Mouse (Mus musculus) liver, adult 2 months (tissue): Measurements from ENCODE around the gene Ppard. TPM values are rescaled to one million over a fixed set of nuclear protein-coding genes. Genes with fewer than 3 reads are reported as not detected.

Experiments
- DNase-seq: peaks from one replicate; pipeline ENCODE4 v3.0.0-alpha.2; 2011; ENCODE audit warnings: low read depth, low spot score; ENCODE audit errors: extremely low read depth
- H3K27ac ChIP-seq: fragments of 200-500 bp; replicated peaks from 2 replicates; pipeline ENCODE4 v1.5.1; 2012; ENCODE audit warnings: low read depth, mild to moderate bottlenecking, control low read depth, inconsistent platforms, low read length; ENCODE audit not compliant: insufficient read depth
- H3K27me3 ChIP-seq: fragments of 200-500 bp; 2 replicates; pipeline ENCODE4 v1.6.1; 2012; ENCODE audit warnings: mild to moderate bottlenecking, moderate library complexity, low read length, inconsistent platforms; ENCODE audit not compliant: control insufficient read depth, insufficient read depth
- H3K36me3 ChIP-seq: fragments of 200-500 bp; 2 replicates; pipeline ENCODE4 v1.6.1; 2012; ENCODE audit warnings: low read length, inconsistent platforms; ENCODE audit not compliant: control insufficient read depth, insufficient read depth
- H3K4me1 ChIP-seq: fragments of 200-500 bp; 2 replicates; pipeline ENCODE4 v1.6.1; 2011; ENCODE audit warnings: low read length; ENCODE audit not compliant: control insufficient read depth, insufficient read depth
- H3K4me3 ChIP-seq: fragments of 200-500 bp; 2 replicates; pipeline ENCODE4 v1.5.1; 2011; ENCODE audit warnings: low read depth, mild to moderate bottlenecking, control low read depth, low read length, moderate library complexity; ENCODE audit not compliant: insufficient read depth
- H3K79me2 ChIP-seq: fragments of 200-500 bp; 2 replicates; pipeline ENCODE4 v1.6.1; 2012; ENCODE audit warnings: inconsistent platforms, mild to moderate bottlenecking, low read length, moderate library complexity; ENCODE audit not compliant: control insufficient read depth, insufficient read depth
- H3K9ac ChIP-seq: fragments of 200-500 bp; 2 replicates; pipeline ENCODE4 v1.6.1; 2012; ENCODE audit warnings: low read depth, mild to moderate bottlenecking, control low read depth, inconsistent platforms, low read length
- CTCF ChIP-seq: fragments of 200-500 bp; IDR thresholded peaks from 2 replicates; pipeline ENCODE4 v1.5.1; 2011; ENCODE audit warnings: low read depth, low read length, control low read depth
- POLR2A ChIP-seq: fragments of 200-500 bp; IDR thresholded peaks from 2 replicates; pipeline ENCODE4 v1.6.1; 2011; ENCODE audit warnings: low read length, control low read depth; ENCODE audit not compliant: insufficient read depth; ENCODE audit errors: extremely low read depth
- WGBS: fragments of 180-500 bp; shearing (Covaris S2); methylation state at CpG from one replicate; pipeline ENCODE4 v1.1.7; 2018; 5-methylcytosine and 5-hydroxymethylcytosine counted together
- polyA plus RNA-seq: library from polyadenylated mRNA; depleted of rRNA; stranded (reverse); fragments of >200 nt; gene quantifications from 2 replicates; pipeline ENCODE4 v1.2.3, GENCODE M21; 2012
- total RNA-seq: library from RNA; depleted of rRNA; stranded (reverse); fragments of >200 nt; gene quantifications from 2 replicates; pipeline ENCODE4 v1.2.3, GENCODE M21; 2014

The Ppard gene
- total and polyA plus RNA-seq, 2 experiments, result 3.0 to 9.7 TPM

GRCm38 (mm10) chr17:28271537-28272266 is 39.2 kb downstream of the Ppard start:
- Histone ChIP-seq H3K27ac (no peak overlapping the region), H3K4me1 (0 out of 2 replicates have a peak, but pooled peaks cover 2% of the 10 kb centered on the region), H3K79me2 (peaks cover 34% of the 10 kb centered on the region), H3K4me3 (no peak overlapping the region), H3K9ac (no peak overlapping the region), H3K36me3 (no peaks in the 10 kb centered on the region), H3K27me3 (no peaks in the 10 kb centered on the region)
- WGBS, result 67% methylated on average over 12 of the region's 12 CpGs
- DNase-seq, result peak; percentile 81
- TF ChIP-seq CTCF, result no peak
- TF ChIP-seq POLR2A, result no peak

- TF ChIP-seq POLR2A, result no peak
- TF ChIP-seq CTCF, result no peak
- Histone ChIP-seq H3K79me2 (peaks cover 33% of the 10 kb centered on the region), H3K36me3 (no peaks in the 10 kb centered on the region), H3K27me3 (no peaks in the 10 kb centered on the region), H3K4me3 (no peak overlapping the region), H3K27ac (no peak overlapping the region), H3K4me1 (peaks cover 4% of the 10 kb centered on the region), H3K9ac (no peak overlapping the region)
- DNase-seq, result no peak
- WGBS, result 60% methylated on average over 9 of the region's 9 CpGs
Observed at GRCm38 (mm10) chr17:28272281-28272680, 39.8 kb downstream of the Ppard start.

GRCm38 (mm10) chr17:28272837-28273236 is 40.3 kb downstream of the Ppard start:
- DNase-seq, result no peak
- Histone ChIP-seq H3K4me3 (no peak overlapping the region), H3K27me3 (no peaks in the 10 kb centered on the region), H3K9ac (no peak overlapping the region), H3K4me1 (peaks cover 9% of the 10 kb centered on the region), H3K79me2 (peaks cover 28% of the 10 kb centered on the region), H3K36me3 (no peaks in the 10 kb centered on the region), H3K27ac (no peak overlapping the region)
- no peak for TF ChIP-seq POLR2A
- no peak for TF ChIP-seq CTCF
- WGBS, result 77% methylated on average over 6 of the region's 6 CpGs

GRCm38 (mm10) chr17:28274739-28275138 is 42.2 kb downstream of the Ppard start:
- peak; percentile 44 for DNase-seq
- no peak overlapping the region for H3K4me3 ChIP-seq
- no peak overlapping the region for H3K27ac ChIP-seq
- no peaks in the 10 kb centered on the region for H3K27me3 ChIP-seq
- H3K36me3 ChIP-seq, result no peaks in the 10 kb centered on the region
- H3K9ac ChIP-seq, result no peak overlapping the region
- WGBS, result 72% methylated on average over 3 of the region's 3 CpGs
- peaks cover 21% of the 10 kb centered on the region for H3K4me1 ChIP-seq
- TF ChIP-seq POLR2A (no peak), CTCF (peak; percentile 85)
- peaks cover 23% of the 10 kb centered on the region for H3K79me2 ChIP-seq

GRCm38 (mm10) chr17:28277226-28277625 is 44.7 kb downstream of the Ppard start:
- no peak for DNase-seq
- H3K27ac ChIP-seq, result no peak overlapping the region
- H3K27me3 ChIP-seq, result no peaks in the 10 kb centered on the region
- H3K79me2 ChIP-seq, result peaks cover 28% of the 10 kb centered on the region
- no peak overlapping the region for H3K9ac ChIP-seq
- WGBS, result 80% methylated on average over 14 of the region's 14 CpGs
- no peak overlapping the region for H3K4me3 ChIP-seq
- no peaks in the 10 kb centered on the region for H3K36me3 ChIP-seq
- H3K4me1 ChIP-seq, result peaks cover 43% of the 10 kb centered on the region
- TF ChIP-seq POLR2A, result no peak
- no peak for TF ChIP-seq CTCF

DNA sequence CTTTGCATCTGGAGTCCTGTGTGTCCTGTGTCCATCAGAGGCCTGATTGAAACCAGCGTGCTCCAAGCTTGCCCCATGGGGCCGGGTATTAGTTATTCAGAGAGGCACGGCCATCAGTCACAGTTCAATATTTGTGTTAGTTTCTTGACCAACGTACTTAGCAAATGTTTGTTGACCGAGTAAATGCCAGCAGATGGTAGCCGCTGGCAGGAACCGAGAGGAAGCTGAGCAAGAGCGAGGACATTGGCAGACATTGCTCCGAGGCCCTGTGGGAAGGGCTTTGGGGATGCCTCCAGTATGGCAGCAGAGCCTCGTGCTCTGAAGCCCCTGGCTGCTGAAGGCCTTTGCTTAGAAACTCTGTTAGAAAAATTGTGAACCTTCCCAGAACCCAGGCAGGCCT is 45.2 kb downstream of the Ppard start:
- Histone ChIP-seq H3K4me3 (no peak overlapping the region), H3K4me1 (peaks cover 43% of the 10 kb centered on the region), H3K27ac (no peak overlapping the region), H3K79me2 (peaks cover 27% of the 10 kb centered on the region; the same call in 1 of the 2 replicates), H3K9ac (no peak overlapping the region), H3K36me3 (no peaks in the 10 kb centered on the region), H3K27me3 (no peaks in the 10 kb centered on the region)
- DNase-seq, result peak; percentile 71
- WGBS, result 18% methylated on average over 10 of the region's 10 CpGs
- TF ChIP-seq POLR2A (no peak), CTCF (no peak)
